Mouse (Mus musculus) MEL (cell line): Measurements from ENCODE around the gene Ccnk.

Source experiments
- CHD1 ChIP-seq: IDR thresholded peaks from 2 replicates; pipeline ENCODE4 v1.6.1; 2012; ENCODE audit warnings: low read depth, mild to moderate bottlenecking, inconsistent platforms, low read length, improper control_type of control experiment
- CTCF ChIP-seq, 3 experiments: IDR thresholded peaks in 2 of 3; conservative IDR thresholded peaks in 1 of 3; 2 replicates each; pipeline ENCODE4 v1.5.1; 2011 to 2012; ENCODE audit warnings: low read length in 3 of 3, low read depth in 2 of 3, mild to moderate bottlenecking in 2 of 3, improper control_type of control experiment in 1 of 3, inconsistent platforms in 1 of 3, mixed read lengths in 1 of 3, moderate library complexity in 1 of 3; ENCODE audit not compliant: control insufficient read depth in 1 of 3, insufficient read depth in 1 of 3, poor library complexity in 1 of 3, severe bottlenecking in 1 of 3
- EP300 ChIP-seq, 2 experiments: IDR thresholded peaks; 2 replicates each; pipeline ENCODE4 v1.6.1; 2011; ENCODE audit warnings: improper control_type of control experiment in 2 of 2, low read length in 2 of 2, low read depth in 1 of 2, mild to moderate bottlenecking in 1 of 2
- GATA1 ChIP-seq: IDR thresholded peaks from 2 replicates; pipeline ENCODE4 v1.6.1; 2011; ENCODE audit warnings: low read depth, low read length, improper control_type of control experiment
- JUND ChIP-seq: IDR thresholded peaks from 2 replicates; pipeline ENCODE4 v1.6.1; 2011; ENCODE audit warnings: low read depth, mild to moderate bottlenecking, improper control_type of control experiment, low read length
- MAFK ChIP-seq: IDR thresholded peaks from 2 replicates; pipeline ENCODE4 v1.6.1; 2011; ENCODE audit warnings: low read depth, mild to moderate bottlenecking, low read length, improper control_type of control experiment, borderline replicate concordance
- MAX ChIP-seq: IDR thresholded peaks from 2 replicates; pipeline ENCODE4 v1.6.1; 2011; ENCODE audit warnings: low read length, improper control_type of control experiment
- MAZ ChIP-seq: IDR thresholded peaks from 2 replicates; pipeline ENCODE4 v1.6.1; 2012; ENCODE audit warnings: low read depth, mild to moderate bottlenecking, inconsistent platforms, low read length, improper control_type of control experiment
- NELFE ChIP-seq: IDR thresholded peaks from 2 replicates; pipeline ENCODE4 v1.6.1; 2011; ENCODE audit warnings: low read depth, low read length, improper control_type of control experiment
- NRF1 ChIP-seq: IDR thresholded peaks from 2 replicates; pipeline ENCODE4 v1.6.1; 2014; ENCODE audit warnings: low read depth, mild to moderate bottlenecking, inconsistent platforms, low read length, improper control_type of control experiment, moderate library complexity; ENCODE audit not compliant: poor library complexity, insufficient read depth, severe bottlenecking
- POLR2A ChIP-seq, 2 experiments: IDR thresholded peaks; 2 replicates each; pipeline ENCODE4 v1.6.1; 2011 to 2012; ENCODE audit warnings: low read length in 2 of 2, mild to moderate bottlenecking in 2 of 2, control low read depth in 1 of 2, improper control_type of control experiment in 1 of 2, low read depth in 1 of 2, moderate library complexity in 1 of 2; ENCODE audit not compliant: control insufficient read depth in 1 of 2, insufficient read depth in 1 of 2, poor library complexity in 1 of 2
- ZKSCAN1 ChIP-seq: IDR thresholded peaks from 2 replicates; pipeline ENCODE4 v1.6.1; 2012; ENCODE audit warnings: low read depth, mild to moderate bottlenecking, inconsistent platforms, low read length, improper control_type of control experiment, moderate library complexity

DNA sequence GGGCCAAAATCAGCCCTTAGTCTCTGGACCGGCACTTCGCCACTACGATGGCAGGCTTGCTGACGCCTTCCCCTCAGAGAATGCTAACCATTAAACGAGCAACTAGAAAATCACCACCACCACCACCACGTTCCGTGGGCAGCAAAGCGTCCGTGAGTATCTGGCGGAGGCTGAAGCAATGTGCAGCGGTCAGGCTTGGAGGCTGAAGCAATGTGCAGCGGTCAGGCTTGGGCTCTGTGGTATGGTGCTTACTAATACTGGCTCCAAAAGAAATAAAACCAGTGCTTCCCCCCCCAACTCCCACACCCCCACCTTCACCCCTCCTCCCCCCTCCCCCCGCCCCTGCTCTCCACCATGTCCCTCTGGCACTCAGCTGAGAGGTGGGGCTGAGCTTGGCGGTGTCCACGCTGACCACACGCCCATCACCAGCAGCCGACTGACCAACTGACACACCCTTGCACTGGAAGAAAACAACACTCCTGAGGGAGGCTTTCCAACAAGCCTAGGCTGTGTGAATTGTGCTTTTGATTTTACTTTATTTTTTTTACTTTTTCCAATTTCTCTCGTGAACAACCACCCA, 56.7 kb downstream of the Ccnk start:
- TF ChIP-seq JUND = no peak
- TF ChIP-seq POLR2A (IDR thresholded peaks at IDR 0.05; ENCODE audit: control insufficient read depth in 1 of 2, insufficient read depth in 1 of 2, low read depth in 1 of 2, low read length in 2 of 2, poor library complexity in 1 of 2) = no peak
- no peak for TF ChIP-seq MAZ
- TF ChIP-seq CTCF (IDR thresholded peaks at IDR 0.05 in 2 of 3, conservative IDR thresholded peaks at IDR 0.05 in 1 of 3; ENCODE audit: control insufficient read depth in 1 of 3, insufficient read depth in 1 of 3, low read depth in 2 of 3, low read length in 3 of 3, poor library complexity in 1 of 3, severe bottlenecking in 1 of 3) = no peak
- TF ChIP-seq EP300 (IDR thresholded peaks at IDR 0.05; ENCODE audit: low read depth in 1 of 2, low read length in 2 of 2) = no peak
- no peak for TF ChIP-seq MAX
- no peak for TF ChIP-seq NELFE
- TF ChIP-seq ZKSCAN1 = no peak
- no peak for TF ChIP-seq NRF1
- no peak for TF ChIP-seq MAFK
- no peak for TF ChIP-seq GATA1
- TF ChIP-seq CHD1 = no peak
